44 mouse cellular contexts compared by ENCODE assay signal in the genomic region with DNA sequence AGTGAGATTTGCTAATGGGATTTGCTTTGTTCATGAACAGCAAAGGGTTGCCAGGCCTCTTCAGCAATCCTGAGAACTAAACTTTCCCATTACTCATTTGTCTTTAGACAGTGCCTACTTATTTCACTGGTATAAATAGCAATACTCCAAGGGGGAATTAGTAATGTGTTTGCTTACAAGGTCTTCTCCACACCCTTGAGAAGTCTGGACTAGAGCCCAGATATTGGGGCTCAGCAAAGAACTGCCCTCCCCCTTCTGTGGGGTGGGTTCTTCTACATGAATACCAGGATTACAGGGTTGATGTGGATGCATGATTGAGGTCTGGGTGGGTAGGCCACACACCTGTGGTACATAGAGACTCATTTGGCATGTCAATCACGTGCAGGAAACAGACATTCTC. TPM values are rescaled to one million over a fixed set of nuclear protein-coding genes. Genes with fewer than 3 reads are reported as not detected.
DNase-seq lines count a peak whose midpoint lies in the region; ATAC-seq and TF ChIP-seq lines count a peak whose summit lies in the region.
"Had no signal": no experiment of that assay in that cellular context is flagged by ENCODE, and none has a peak within 500 bp of the region (broad histone marks: within the 10 kb centered on the region; RNA-seq: fewer than 3 reads in every experiment).

No protein-coding gene starts in this region.

- no peaks in the 10 kb centered on the region for H3K36me3 ChIP-seq in neural tube, embryonic 15.5 days
- H3K36me3 ChIP-seq: heart, embryonic 10.5 days; heart, embryonic 15.5 days; midbrain, embryonic 12.5 days; neural tube, embryonic 12.5 days had no signal

- no peaks in the 10 kb centered on the region for H3K9me3 ChIP-seq in neural tube, embryonic 15.5 days (replicated peaks)
- H3K9me3 ChIP-seq: forebrain, embryonic 13.5 days; heart, embryonic 10.5 days; heart, embryonic 15.5 days; megakaryocyte, embryonic 14.5 days; midbrain, embryonic 12.5 days; neural tube, embryonic 12.5 days had no signal

- H3K4me2 ChIP-seq in neural tube, embryonic 15.5 days, result no peak overlapping the region
- H3K4me2 ChIP-seq: forebrain, embryonic 13.5 days; heart, embryonic 15.5 days; midbrain, embryonic 12.5 days; neural tube, embryonic 12.5 days had no signal

- H3K27me3 ChIP-seq in neural tube, embryonic 15.5 days (replicated peaks), result no peaks in the 10 kb centered on the region
- H3K27me3 ChIP-seq: forebrain, embryonic 13.5 days; heart, embryonic 15.5 days; megakaryocyte, embryonic 14.5 days; midbrain, embryonic 12.5 days; neural tube, embryonic 12.5 days had no signal

- intact Hi-C loops in gastrocnemius, adult 2 months (cut with DNase I), result no loop called here

- no peak for TF ChIP-seq CTCF in gastrocnemius, adult 2 months (IDR thresholded peaks at IDR 0.05)
- no peak for TF ChIP-seq CTCF in brain, embryonic 14.5 days (IDR thresholded peaks at IDR 0.05; ENCODE audit: borderline replicate concordance, extremely low read depth, insufficient read depth, insufficient read length)

- no peaks in the 10 kb centered on the region for H3K4me1 ChIP-seq in neural tube, embryonic 15.5 days
- H3K4me1 ChIP-seq: forebrain, embryonic 13.5 days; heart, embryonic 10.5 days; heart, embryonic 15.5 days; megakaryocyte, embryonic 14.5 days; midbrain, embryonic 12.5 days; neural tube, embryonic 12.5 days had no signal

- no peak overlapping the region for H3K27ac ChIP-seq in gastrocnemius, adult 2 months
- H3K27ac ChIP-seq in neural tube, embryonic 15.5 days (replicated peaks), result no peak overlapping the region
- H3K27ac ChIP-seq: forebrain, embryonic 13.5 days; heart, embryonic 10.5 days; heart, embryonic 15.5 days; liver, embryonic 14.5 days; midbrain, embryonic 12.5 days; neural tube, embryonic 12.5 days had no signal

- DNase-seq in gastrocnemius, adult 18-20 months (ENCODE audit: low spot score), result peak; percentile 5
- no peak for DNase-seq in gastrocnemius, adult 2 months
- peak; percentile 57 for DNase-seq in NIH3T3 (ENCODE audit: low read depth)
- DNase-seq in brain, embryonic 14.5 days (ENCODE audit: low read depth), result peak; percentile 5
- DNase-seq in skeletal muscle tissue, adult 2 months (ENCODE audit: low read depth, low spot score), result peak; percentile 25
- DNase-seq in kidney, adult 8-10 months, result no peak
- no peak for DNase-seq in layer of hippocampus, postnatal 10 days (ENCODE audit: low spot score in 2 of 2)
- DNase-seq: adrenal gland, postnatal 25 days; cerebellum, adult 8-10 months; cerebellum, postnatal 25 days; gastrocnemius, postnatal 14 days; kidney, adult 18-20 months; kidney, postnatal 36 days; liver; lung, adult 2 months; retina, postnatal 1 day; right cerebral cortex, postnatal 14 days; thymus, postnatal 4 days had no signal

- no peak for ATAC-seq in neural tube, embryonic 15.5 days (ENCODE audit: low FRiP score)
- ATAC-seq: forebrain, embryonic 13.5 days; hindbrain, embryonic 16.5 days had no signal

- no peak for TF ChIP-seq POLR2A in brain, embryonic 14.5 days (IDR thresholded peaks at IDR 0.05; ENCODE audit: borderline replicate concordance, extremely low read depth, insufficient read depth, insufficient read length, poor library complexity, severe bottlenecking)

- no peak overlapping the region for H3K9ac ChIP-seq in neural tube, embryonic 15.5 days (replicated peaks)
- H3K9ac ChIP-seq: forebrain, embryonic 13.5 days; heart, embryonic 15.5 days; liver, embryonic 14.5 days; midbrain, embryonic 12.5 days; neural tube, embryonic 12.5 days had no signal

- 63% methylated on average over 1 of the region's 1 CpGs for WGBS in neural tube, embryonic 15.5 days

- no peak overlapping the region for H3K4me3 ChIP-seq in gastrocnemius, adult 2 months
- H3K4me3 ChIP-seq in neural tube, embryonic 15.5 days (replicated peaks), result no peak overlapping the region
- H3K4me3 ChIP-seq: erythroblast, embryonic 14.5 days; forebrain, embryonic 13.5 days; heart, embryonic 10.5 days; heart, embryonic 15.5 days; megakaryocyte, embryonic 14.5 days; midbrain, embryonic 12.5 days; myocyte; neural tube, embryonic 12.5 days had no signal

RNA-seq across cellular contexts. Expression of a gene that starts 14.2 kb away (rescaled TPM):
- not detected for total RNA-seq in gastrocnemius, adult 18-20 months (2021)
- total RNA-seq in gastrocnemius, adult 2 months (2021), result not detected
- polyA plus RNA-seq in brain, embryonic 14.5 days (2012; rRNA removed), result not detected in 2 replicates
- not detected for total RNA-seq in layer of hippocampus, postnatal 10 days (2021)
- polyA plus RNA-seq in neural tube, embryonic 15.5 days (2015; fragmentation: Nextera tagmentation; extraction: Ambion mirVana), result not detected in 2 replicates
- total RNA-seq: adrenal gland, adult 18-20 months; adrenal gland, postnatal 25 days; gastrocnemius, postnatal 14 days; granulocyte monocyte progenitor cell, adult 5-6 weeks; heart, postnatal 25 days; layer of hippocampus, adult 8-10 months; left cerebral cortex, adult 18-20 months; left cerebral cortex, postnatal 14 days; MEL; midbrain, postnatal 0 days had no signal
- polyA plus RNA-seq: embryonic facial prominence, embryonic 11.5 days; erythroblast, embryonic 14.5 days; forebrain, embryonic 13.5 days; heart, embryonic 10.5 days; heart, embryonic 15.5 days; hindbrain, embryonic 11.5 days; hindbrain, embryonic 16.5 days; intestine, embryonic 14.5 days; kidney, embryonic 16.5 days; limb, embryonic 11.5 days; liver, embryonic 14.5 days; midbrain, embryonic 12.5 days; midbrain, postnatal 0 days; myocyte; neural tube, embryonic 12.5 days; testis, adult 2 months had no signal

RNA-seq across cellular contexts. Expression of a gene that starts 22.2 kb away (rescaled TPM):
- not detected for total RNA-seq in gastrocnemius, adult 18-20 months (2021)
- not detected for total RNA-seq in gastrocnemius, adult 2 months (2021)
- not detected in 2 replicates for polyA plus RNA-seq in brain, embryonic 14.5 days (2012; rRNA removed)
- total RNA-seq in layer of hippocampus, postnatal 10 days (2021), result not detected
- 0.09 TPM in 1 of 2 replicates, not detected in the other for polyA plus RNA-seq in neural tube, embryonic 15.5 days (2015; fragmentation: Nextera tagmentation; extraction: Ambion mirVana)
- total RNA-seq: adrenal gland, adult 18-20 months; adrenal gland, postnatal 25 days; gastrocnemius, postnatal 14 days; granulocyte monocyte progenitor cell, adult 5-6 weeks; heart, postnatal 25 days; layer of hippocampus, adult 8-10 months; left cerebral cortex, adult 18-20 months; left cerebral cortex, postnatal 14 days; MEL had no signal
- polyA plus RNA-seq: embryonic facial prominence, embryonic 11.5 days; erythroblast, embryonic 14.5 days; forebrain, embryonic 13.5 days; heart, embryonic 10.5 days; heart, embryonic 15.5 days; hindbrain, embryonic 11.5 days; hindbrain, embryonic 16.5 days; intestine, embryonic 14.5 days; kidney, embryonic 16.5 days; limb, embryonic 11.5 days; liver, embryonic 14.5 days; midbrain, embryonic 12.5 days; midbrain, postnatal 0 days; myocyte; neural tube, embryonic 12.5 days; testis, adult 2 months had no signal

RNA-seq across cellular contexts. Expression of a gene that starts 23.5 kb away (rescaled TPM):
- total RNA-seq in gastrocnemius, adult 18-20 months (2021), result not detected
- not detected for total RNA-seq in gastrocnemius, adult 2 months (2021)
- not detected in 2 replicates for polyA plus RNA-seq in brain, embryonic 14.5 days (2012; rRNA removed)
- total RNA-seq in layer of hippocampus, postnatal 10 days (2021), result not detected
- not detected in 2 replicates for polyA plus RNA-seq in neural tube, embryonic 15.5 days (2015; fragmentation: Nextera tagmentation; extraction: Ambion mirVana)
- total RNA-seq: adrenal gland, adult 18-20 months; adrenal gland, postnatal 25 days; gastrocnemius, postnatal 14 days; granulocyte monocyte progenitor cell, adult 5-6 weeks; heart, postnatal 25 days; layer of hippocampus, adult 8-10 months; left cerebral cortex, adult 18-20 months; left cerebral cortex, postnatal 14 days; MEL had no signal
- polyA plus RNA-seq: embryonic facial prominence, embryonic 11.5 days; erythroblast, embryonic 14.5 days; forebrain, embryonic 13.5 days; heart, embryonic 10.5 days; heart, embryonic 15.5 days; hindbrain, embryonic 11.5 days; hindbrain, embryonic 16.5 days; intestine, embryonic 14.5 days; kidney, embryonic 16.5 days; limb, embryonic 11.5 days; liver, embryonic 14.5 days; midbrain, embryonic 12.5 days; midbrain, postnatal 0 days; neural tube, embryonic 12.5 days had no signal

RNA-seq across cellular contexts. Expression of a gene that starts 31.6 kb away (rescaled TPM):
- not detected for total RNA-seq in gastrocnemius, adult 18-20 months (2021)
- total RNA-seq in gastrocnemius, adult 2 months (2021), result not detected
- polyA plus RNA-seq in brain, embryonic 14.5 days (2012; rRNA removed), result not detected in 2 replicates
- not detected for total RNA-seq in layer of hippocampus, postnatal 10 days (2021)
- 0.14 TPM in 1 of 2 replicates, not detected in the other for polyA plus RNA-seq in neural tube, embryonic 15.5 days (2015; fragmentation: Nextera tagmentation; extraction: Ambion mirVana)
- total RNA-seq: gastrocnemius, postnatal 14 days; heart, postnatal 25 days; layer of hippocampus, adult 8-10 months; left cerebral cortex, adult 18-20 months; left cerebral cortex, postnatal 14 days; MEL had no signal
- polyA plus RNA-seq: erythroblast, embryonic 14.5 days; forebrain, embryonic 13.5 days; heart, embryonic 15.5 days; hindbrain, embryonic 11.5 days; hindbrain, embryonic 16.5 days; liver, embryonic 14.5 days; midbrain, embryonic 12.5 days; midbrain, postnatal 0 days; myocyte; neural tube, embryonic 12.5 days; testis, adult 2 months had no signal

RNA-seq across cellular contexts. Expression of a gene that starts 32.5 kb away (rescaled TPM):
- under 1 TPM in 1 of 2 experiments, not detected in 1; 0.25 TPM for total RNA-seq in gastrocnemius, adult 18-20 months (2021)
- not detected for total RNA-seq in gastrocnemius, adult 2 months (2021)
- polyA plus RNA-seq in brain, embryonic 14.5 days (2012; rRNA removed), result not detected in 2 replicates
- total RNA-seq in layer of hippocampus, postnatal 10 days (2021), result not detected
- not detected in 2 replicates for polyA plus RNA-seq in neural tube, embryonic 15.5 days (2015; fragmentation: Nextera tagmentation; extraction: Ambion mirVana)
- total RNA-seq: adrenal gland, adult 18-20 months; adrenal gland, postnatal 25 days; gastrocnemius, postnatal 14 days; granulocyte monocyte progenitor cell, adult 5-6 weeks; heart, postnatal 25 days; layer of hippocampus, adult 8-10 months; left cerebral cortex, adult 18-20 months; left cerebral cortex, postnatal 14 days; MEL; midbrain, postnatal 0 days had no signal
- polyA plus RNA-seq: embryonic facial prominence, embryonic 11.5 days; erythroblast, embryonic 14.5 days; forebrain, embryonic 13.5 days; heart, embryonic 10.5 days; heart, embryonic 15.5 days; hindbrain, embryonic 11.5 days; hindbrain, embryonic 16.5 days; intestine, embryonic 14.5 days; kidney, embryonic 16.5 days; limb, embryonic 11.5 days; liver, embryonic 14.5 days; lung, adult 2 months; midbrain, embryonic 12.5 days; midbrain, postnatal 0 days; myocyte; neural tube, embryonic 12.5 days; testis, adult 2 months; thymus, postnatal 0 days had no signal

Comparison
In these comparisons a context has a peak if more than half of its experiments do, and no peak if none do; other contexts are left out.
1. DNase-seq: peak in gastrocnemius, adult 18-20 months (single experiment), NIH3T3 (single experiment), brain, embryonic 14.5 days (single experiment) and skeletal muscle tissue, adult 2 months (single experiment); none in gastrocnemius, adult 2 months (single experiment), kidney, adult 8-10 months (0 of 2) and layer of hippocampus, postnatal 10 days (0 of 2).